In the genomic region with DNA sequence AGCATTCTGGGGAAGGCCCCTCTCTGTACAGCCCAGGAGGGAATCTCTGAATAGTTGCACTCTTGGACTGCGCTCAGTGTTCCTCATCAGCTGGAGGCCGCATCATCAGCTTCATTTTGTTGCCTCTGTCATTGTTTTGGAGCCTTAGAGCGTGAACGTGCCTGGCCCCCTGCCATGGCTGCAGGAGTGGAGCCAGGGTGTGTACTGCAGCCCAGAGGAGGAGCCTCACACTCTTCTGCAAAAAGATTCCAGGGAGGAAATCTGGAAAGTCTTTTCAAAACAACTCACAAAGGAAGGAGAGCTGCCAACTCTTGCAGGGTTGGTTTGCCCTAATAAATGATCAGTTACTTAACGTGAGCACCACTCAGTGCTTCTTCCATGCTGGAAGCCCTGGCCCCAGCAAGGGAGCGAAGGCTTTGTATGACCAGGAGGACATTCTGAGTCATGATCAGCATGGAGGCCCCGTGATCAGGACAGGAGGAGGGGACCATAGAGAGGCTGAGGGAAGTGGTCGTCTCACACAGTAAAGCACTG, we compare ENCODE assay signal across 8 mouse cellular contexts. TPM values are rescaled to one million over a fixed set of nuclear protein-coding genes. Genes with fewer than 3 reads are reported as not detected.
DNase-seq lines count a peak whose midpoint lies in the region; ATAC-seq and TF ChIP-seq lines count a peak whose summit lies in the region.

No protein-coding gene starts in this region.

- H3K9ac ChIP-seq in embryonic facial prominence, embryonic 13.5 days = 0 out of 2 replicates have a peak overlapping the region, but pooled peaks have one; percentile 40
- peak overlapping the region; percentile 18; the same call in 1 of the 2 replicates for H3K9ac ChIP-seq in heart, adult 2 months (ENCODE audit: low read depth, low read length)
- H3K9ac ChIP-seq in neural tube, embryonic 13.5 days = no peak overlapping the region

- 0 out of 2 replicates have a peak, but pooled peaks have one; percentile 53 for TF ChIP-seq EP300 in heart, adult 2 months (IDR thresholded peaks at IDR 0.05; ENCODE audit: insufficient read depth, low read depth, low read length)

- H3K27ac ChIP-seq in embryonic facial prominence, embryonic 13.5 days = peak overlapping the region; percentile 97
- peak overlapping the region; percentile 85 for H3K27ac ChIP-seq in heart, adult 2 months
- H3K27ac ChIP-seq in neural tube, embryonic 13.5 days (replicated peaks) = peak overlapping the region; percentile 79

- no peaks in the 10 kb centered on the region for H3K27me3 ChIP-seq in embryonic facial prominence, embryonic 13.5 days
- H3K27me3 ChIP-seq in heart, adult 2 months (ENCODE audit: control insufficient read depth, insufficient read depth, low read length) = no peaks in the 10 kb centered on the region
- no peaks in the 10 kb centered on the region for H3K27me3 ChIP-seq in neural tube, embryonic 13.5 days

- no peaks in the 10 kb centered on the region; the same call in 1 of the 2 replicates for H3K79me2 ChIP-seq in heart, adult 2 months (replicated peaks; ENCODE audit: control insufficient read depth, insufficient read depth, low read length)

- DNase-seq in adrenal gland, postnatal 10 days = peak; percentile 86
- peak; percentile 93 to 94 for DNase-seq in heart, adult 2 months
- peak; percentile 79 for DNase-seq in kidney, adult 18-20 months
- peak; percentile 73 to 76 for DNase-seq in left cerebral cortex, postnatal 25 days (ENCODE audit: low spot score in 2 of 2)
- DNase-seq in urinary bladder, postnatal 10 days (ENCODE audit: low spot score) = peak; percentile 50

- intact Hi-C loops in heart, adult 2 months (cut with DNase I) = loop anchor here (1.0 to 5.0 kb wide), 2 partner anchors 31 to 36 kb away; a partner anchor contains a TSS
- intact Hi-C loops in left cerebral cortex, postnatal 25 days (cut with DNase I) = no loop called here

- peak; percentile 55; the same call in 1 of the 2 replicates for TF ChIP-seq POLR2A in heart, adult 2 months (IDR thresholded peaks at IDR 0.05; ENCODE audit: insufficient read depth, low read depth, low read length)

- H3K4me1 ChIP-seq in embryonic facial prominence, embryonic 13.5 days = peaks cover 28% of the 10 kb centered on the region
- peaks cover 7% of the 10 kb centered on the region for H3K4me1 ChIP-seq in heart, adult 2 months (ENCODE audit: control insufficient read depth, insufficient read depth, low read length)
- H3K4me1 ChIP-seq in neural tube, embryonic 13.5 days (replicated peaks) = peaks cover 13% of the 10 kb centered on the region; the same call in 1 of the 2 replicates

- peak overlapping the region; percentile 22; the same call in 1 of the 2 replicates for H3K4me2 ChIP-seq in embryonic facial prominence, embryonic 13.5 days
- peak overlapping the region; percentile 22 for H3K4me2 ChIP-seq in neural tube, embryonic 13.5 days

- H3K36me3 ChIP-seq in embryonic facial prominence, embryonic 13.5 days = peaks cover 9% of the 10 kb centered on the region; the same call in 1 of the 2 replicates
- H3K36me3 ChIP-seq in heart, adult 2 months (ENCODE audit: control insufficient read depth, insufficient read depth, low read length) = no peaks in the 10 kb centered on the region
- H3K36me3 ChIP-seq in neural tube, embryonic 13.5 days = 0 out of 2 replicates have a peak, but pooled peaks cover 7% of the 10 kb centered on the region

- 0 out of 2 replicates have a peak, but pooled peaks have one; percentile 3 for TF ChIP-seq CTCF in heart, adult 2 months (IDR thresholded peaks at IDR 0.05)

- 39% methylated on average over 8 of the region's 8 CpGs for WGBS in embryonic facial prominence, embryonic 13.5 days
- WGBS in heart, adult 2 months = 5% methylated on average over 8 of the region's 8 CpGs
- 12% methylated on average over 8 of the region's 8 CpGs for WGBS in neural tube, embryonic 13.5 days

- no peak overlapping the region; the same call in 1 of the 2 replicates for H3K4me3 ChIP-seq in embryonic facial prominence, embryonic 13.5 days
- no peak overlapping the region for H3K4me3 ChIP-seq in heart, adult 2 months
- no peak overlapping the region for H3K4me3 ChIP-seq in neural tube, embryonic 13.5 days

- peak; percentile 79; the same call in 1 of the 2 replicates for ATAC-seq in embryonic facial prominence, embryonic 13.5 days (ENCODE audit: insufficient number of reproducible peaks, insufficient read depth, low FRiP score, low TSS enrichment, low read depth)
- ATAC-seq in neural tube, embryonic 13.5 days (ENCODE audit: low read depth) = peak; percentile 95
- no peak for ATAC-seq in erythroid progenitor cell, adult 5-6 weeks (replicated peaks; ENCODE audit: low FRiP score, poor library complexity, severe bottlenecking)

- no peaks in the 10 kb centered on the region for H3K9me3 ChIP-seq in embryonic facial prominence, embryonic 13.5 days
- no peaks in the 10 kb centered on the region for H3K9me3 ChIP-seq in neural tube, embryonic 13.5 days

RNA-seq across cellular contexts. Expression of a gene that starts 30.6 kb away (rescaled TPM):
- 10 to 100 TPM; 32.4 to 37.4 TPM for total RNA-seq in adrenal gland, postnatal 10 days (2021)
- polyA plus RNA-seq in embryonic facial prominence, embryonic 13.5 days (2015; fragmentation: Nextera tagmentation; extraction: Ambion mirVana) = 94.1 and 105 TPM in 2 replicates
- total RNA-seq in heart, adult 2 months (2021) = 10 to 100 TPM; 36.0 to 39.1 TPM
- polyA plus RNA-seq in heart, adult 2 months (2012; rRNA removed) = 16.5 and 20.3 TPM in 2 replicates
- 10 to 100 TPM; 53.1 to 57.8 TPM for total RNA-seq in left cerebral cortex, postnatal 25 days (2021)
- 55.2 and 57.7 TPM in 2 replicates for polyA plus RNA-seq in neural tube, embryonic 13.5 days (2015; fragmentation: Nextera tagmentation; extraction: Ambion mirVana)
- 18.9 and 22.7 TPM in 2 replicates for total RNA-seq in erythroid progenitor cell, adult 5-6 weeks (2015; ENCODE audit: low replicate concordance)
- 40.8 and 45.1 TPM in 2 replicates for total RNA-seq in erythroid progenitor cell, adult 5-6 weeks (2017; ENCODE audit: low replicate concordance)

RNA-seq across cellular contexts. Expression of a gene that starts 34.8 kb away (rescaled TPM):
- 10 to 100 TPM; 63.3 to 70.0 TPM for total RNA-seq in adrenal gland, postnatal 10 days (2021)
- 154 and 159 TPM in 2 replicates for polyA plus RNA-seq in embryonic facial prominence, embryonic 13.5 days (2015; fragmentation: Nextera tagmentation; extraction: Ambion mirVana)
- 10 to 100 TPM; 76.1 to 79.0 TPM for total RNA-seq in heart, adult 2 months (2021)
- polyA plus RNA-seq in heart, adult 2 months (2012; rRNA removed) = 41.7 and 83.0 TPM in 2 replicates
- 10 to 100 TPM; 25.2 to 30.1 TPM for total RNA-seq in left cerebral cortex, postnatal 25 days (2021)
- polyA plus RNA-seq in neural tube, embryonic 13.5 days (2015; fragmentation: Nextera tagmentation; extraction: Ambion mirVana) = 56.9 and 59.6 TPM in 2 replicates
- 10.9 and 16.9 TPM in 2 replicates for total RNA-seq in erythroid progenitor cell, adult 5-6 weeks (2015; ENCODE audit: low replicate concordance)
- 10.5 and 13.8 TPM in 2 replicates for total RNA-seq in erythroid progenitor cell, adult 5-6 weeks (2017; ENCODE audit: low replicate concordance)
